Mouse (Mus musculus) layer of hippocampus, postnatal 10 days (tissue): Measurements from ENCODE around the gene Ric1. TPM values are rescaled to one million over a fixed set of nuclear protein-coding genes. Genes with fewer than 3 reads are reported as not detected.

Experiments used
- DNase-seq, 2 experiments: peaks; one replicate each; pipeline ENCODE4 v3.0.0; 2021; ENCODE audit warnings: low spot score in 2 of 2
- long read RNA-seq: library from polyadenylated mRNA; stranded (forward); transcript quantifications from one replicate; pipeline ENCODE4 v2.0.0, GENCODE M21; 2023
- total RNA-seq, 2 experiments: library from RNA; stranded (reverse); gene quantifications; 2 replicates each; pipeline ENCODE4 v1.2.3; 2021

Ric1 gene
- total RNA-seq, result 10 to 100 TPM; 44.0 to 49.7 TPM
- long read RNA-seq, full-length matches to known transcripts, result 1 of 3 reads
- long read RNA-seq, partial matches to known transcripts, result 1 of 3 reads
- long read RNA-seq, other reads (novel, unspliced or antisense), result 1 of 3 reads

DNA sequence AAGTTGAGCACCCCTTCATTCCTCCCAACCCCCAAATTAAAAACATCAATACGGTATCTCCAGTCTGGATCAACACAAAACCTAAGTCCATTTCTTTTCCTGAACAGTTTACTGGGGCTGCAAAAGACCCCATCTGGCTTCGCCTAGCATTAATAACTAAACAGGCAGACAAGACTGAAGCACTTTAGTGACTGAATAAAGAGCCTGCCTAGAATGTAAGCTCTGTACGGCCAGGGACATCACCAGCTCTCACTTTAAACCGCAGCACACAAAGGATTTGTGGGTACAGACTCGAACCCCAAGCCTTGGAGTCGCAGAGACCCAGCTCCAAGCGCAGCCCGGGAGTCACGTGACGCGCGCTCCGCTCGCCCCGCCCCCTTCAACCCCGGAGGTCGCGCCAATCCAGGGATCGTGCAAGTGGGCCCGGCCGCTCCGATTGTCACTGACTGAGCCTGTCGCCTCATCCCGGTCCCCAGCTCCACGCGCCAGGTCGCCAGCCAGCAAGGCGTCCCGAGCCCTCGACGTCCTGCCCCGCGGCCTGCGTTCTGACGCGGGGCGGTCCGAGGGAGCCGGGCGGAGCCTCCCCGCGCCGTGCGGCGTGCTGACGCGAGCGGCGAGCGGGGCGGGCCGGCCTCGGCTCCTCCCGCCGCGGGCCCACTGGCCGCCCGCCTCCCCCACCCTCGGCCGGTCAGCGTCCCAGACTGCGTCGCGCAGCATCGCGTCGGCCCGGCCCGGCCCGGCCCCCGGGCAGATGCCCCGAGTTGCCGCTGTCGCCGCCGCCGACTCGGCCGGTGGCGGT is at the start of gene Ric1:
TSS of gene Ric1 (plus strand) at position 646 of the 799 bp plus-strand sequence.
- DNase-seq, result peak; percentile 88 to 89

DNA sequence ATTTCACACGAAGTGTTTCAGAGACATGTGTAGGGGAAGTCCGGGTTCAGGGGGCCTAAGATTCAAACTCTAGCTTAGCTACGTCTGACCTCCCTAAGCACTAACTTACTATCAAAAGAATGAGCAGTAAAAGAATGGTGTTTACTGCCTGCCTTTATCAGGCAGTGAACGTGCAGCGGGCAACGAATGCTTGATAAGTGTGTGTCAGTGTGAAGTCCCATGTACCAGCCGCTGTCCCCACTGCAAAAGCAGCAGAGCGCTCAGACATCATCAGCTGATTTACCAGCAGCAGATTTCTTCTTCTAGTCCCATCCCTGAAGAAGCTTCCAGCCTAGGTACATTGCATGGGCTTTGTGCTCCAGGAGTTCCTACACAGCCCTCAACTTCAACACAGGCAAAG is 49.7 kb upstream of the Ric1 start:
- no peak for DNase-seq

DNA sequence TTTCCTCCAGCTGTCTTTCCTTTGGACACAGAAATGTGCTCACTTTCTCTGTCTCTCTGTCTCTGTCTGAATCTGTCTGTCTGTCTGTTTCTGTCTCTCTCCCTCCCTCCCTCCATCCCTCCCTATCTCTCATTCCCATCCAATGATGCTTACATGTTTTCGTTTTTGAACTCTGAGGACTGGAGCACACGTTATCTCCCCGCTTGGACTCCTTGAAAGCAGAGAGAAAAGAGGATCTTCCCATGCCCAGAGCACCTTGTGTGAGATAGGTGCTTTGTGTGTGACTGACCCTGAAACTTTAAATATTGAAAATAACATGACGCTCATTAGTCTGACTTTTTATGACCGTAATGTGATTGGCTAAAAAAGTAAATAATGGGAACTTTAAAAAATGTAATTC is 49.1 kb upstream of the Ric1 start:
- no peak for DNase-seq

DNA sequence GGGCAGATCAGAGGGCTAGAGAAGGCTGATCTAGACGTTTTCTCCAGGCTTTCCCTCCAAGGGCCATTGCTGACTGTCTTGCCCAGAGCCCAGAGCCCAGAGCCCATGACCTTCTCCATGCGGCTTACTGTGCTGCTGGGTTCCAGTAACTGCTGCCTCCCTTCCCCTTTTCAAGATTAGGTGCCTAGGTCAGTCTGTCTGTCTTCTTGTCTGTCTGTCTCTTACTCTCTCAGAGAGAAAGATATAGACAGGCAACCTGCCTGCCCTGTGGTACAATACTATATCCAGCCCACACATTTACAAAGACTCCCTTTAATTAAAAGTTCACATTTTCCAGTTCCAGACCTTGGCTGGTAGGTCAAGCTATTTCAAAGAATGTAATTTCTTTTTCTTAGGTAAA is 47.3 kb upstream of the Ric1 start:
- DNase-seq, result no peak

DNA sequence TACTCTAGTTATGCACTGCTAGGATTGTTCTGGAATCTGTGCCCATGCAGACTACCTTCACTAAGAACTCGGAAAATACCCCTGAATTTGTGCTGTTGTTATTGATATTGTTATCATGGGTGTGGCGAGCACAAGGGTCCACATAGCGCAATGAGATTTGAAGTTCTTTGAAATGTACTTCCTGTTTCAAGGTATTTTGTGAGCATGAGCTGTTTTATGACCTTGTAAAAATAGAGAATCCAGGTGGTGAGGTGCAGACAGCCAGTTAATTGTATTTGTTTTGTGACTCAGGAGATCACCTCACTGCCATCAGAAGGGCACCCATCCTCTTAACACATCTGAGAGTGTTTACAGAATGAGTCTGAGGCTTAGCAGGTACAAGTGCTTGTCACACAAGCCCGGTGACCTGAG is 46.9 kb upstream of the Ric1 start:
- DNase-seq, result no peak

DNA sequence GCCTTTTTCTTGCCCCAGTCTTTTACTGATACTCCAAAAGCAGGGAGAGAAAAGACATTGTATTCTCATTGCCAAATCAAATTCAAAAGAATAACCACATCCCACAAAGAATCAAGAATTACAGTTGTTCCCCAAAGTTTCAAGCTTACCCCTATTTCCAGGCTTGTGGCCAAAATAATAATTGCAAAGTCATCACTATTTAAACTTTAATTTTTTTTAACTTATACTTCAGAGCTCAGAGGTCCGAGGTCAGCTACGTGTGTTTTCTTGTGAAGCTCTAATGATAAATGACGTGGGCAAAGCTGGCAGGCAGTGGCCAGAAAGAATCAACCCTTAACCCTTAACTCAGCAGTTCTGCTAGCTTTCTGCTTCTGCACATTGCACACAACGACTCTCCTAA is 43.5 kb upstream of the Ric1 start:
- DNase-seq, result no peak

DNA sequence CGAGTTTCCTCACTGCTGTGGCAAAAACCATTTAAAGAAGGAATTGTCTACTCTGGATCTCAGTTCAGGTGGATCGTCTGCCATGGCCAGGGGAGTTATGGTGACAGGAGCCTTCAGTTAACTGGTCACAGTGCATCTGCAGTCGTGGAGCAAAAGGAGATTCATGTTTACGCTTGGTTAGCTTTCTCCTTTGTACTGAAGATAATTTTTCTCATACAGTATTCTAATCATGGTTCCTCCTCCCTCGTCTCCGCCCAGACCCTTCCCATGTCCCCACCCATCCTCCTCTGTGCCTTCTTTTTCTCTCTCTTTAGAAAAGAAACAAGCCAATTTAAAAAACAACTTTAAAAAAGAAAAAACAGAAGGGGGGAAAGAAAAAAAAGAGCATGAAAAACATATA is 40.5 kb upstream of the Ric1 start:
- no peak for DNase-seq

DNA sequence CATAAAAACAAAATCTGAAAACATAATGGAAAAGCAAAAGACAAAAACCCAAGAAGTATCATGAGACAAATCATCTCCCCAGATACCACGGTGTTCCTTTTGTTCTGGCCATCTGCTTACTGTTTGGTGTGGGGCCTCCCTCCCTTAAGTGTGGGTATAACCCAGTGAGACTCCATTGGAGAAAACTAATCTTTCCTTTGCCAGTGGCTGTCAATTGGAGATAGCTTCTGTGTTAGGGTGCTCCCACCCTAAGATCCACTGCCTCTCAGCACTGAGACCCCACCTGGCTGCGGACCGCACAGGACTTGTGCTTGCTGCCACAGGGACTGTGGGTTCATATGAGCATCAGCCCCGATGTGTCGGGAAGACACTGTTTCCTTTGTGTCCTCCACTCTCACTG is 39.9 kb upstream of the Ric1 start:
- no peak for DNase-seq

DNA sequence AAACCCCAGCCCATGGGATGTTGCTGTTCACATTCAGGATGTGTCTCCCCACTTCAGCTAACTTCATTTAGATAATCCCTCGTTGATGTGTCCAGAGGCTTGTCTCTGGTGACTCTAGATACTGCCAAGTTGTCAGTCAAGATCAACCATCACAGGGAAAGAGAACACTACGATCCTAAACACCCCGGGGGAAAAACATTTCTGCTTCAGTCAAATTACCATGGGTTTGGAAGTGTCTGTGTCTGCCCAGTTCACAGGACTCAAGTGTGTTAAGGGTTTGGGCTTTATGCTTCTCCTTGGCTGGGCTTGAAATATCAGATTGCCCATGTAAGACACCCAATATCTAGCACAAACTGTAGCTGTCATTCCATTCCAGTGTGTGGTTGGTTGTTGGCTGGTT is 39.4 kb upstream of the Ric1 start:
- DNase-seq, result no peak

DNA sequence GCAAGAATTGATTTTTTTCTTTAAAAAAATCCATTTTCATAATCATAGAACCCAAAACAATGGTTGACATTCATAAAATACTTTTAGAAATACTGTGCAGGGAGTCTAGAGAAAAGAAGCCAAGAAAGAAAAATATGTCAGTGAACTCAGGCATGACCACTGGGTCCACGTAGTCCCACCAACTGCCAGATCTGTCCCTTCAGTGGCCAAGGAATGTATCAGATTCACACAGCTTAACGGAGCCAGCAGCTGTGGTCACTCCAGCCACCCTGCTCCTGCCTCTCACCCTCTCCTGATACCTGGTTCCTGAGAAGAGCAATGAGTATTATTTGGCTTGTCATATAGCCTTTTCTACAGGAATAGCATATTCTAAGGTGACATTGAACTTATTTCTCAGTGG is 38.7 kb upstream of the Ric1 start:
- no peak for DNase-seq

DNA sequence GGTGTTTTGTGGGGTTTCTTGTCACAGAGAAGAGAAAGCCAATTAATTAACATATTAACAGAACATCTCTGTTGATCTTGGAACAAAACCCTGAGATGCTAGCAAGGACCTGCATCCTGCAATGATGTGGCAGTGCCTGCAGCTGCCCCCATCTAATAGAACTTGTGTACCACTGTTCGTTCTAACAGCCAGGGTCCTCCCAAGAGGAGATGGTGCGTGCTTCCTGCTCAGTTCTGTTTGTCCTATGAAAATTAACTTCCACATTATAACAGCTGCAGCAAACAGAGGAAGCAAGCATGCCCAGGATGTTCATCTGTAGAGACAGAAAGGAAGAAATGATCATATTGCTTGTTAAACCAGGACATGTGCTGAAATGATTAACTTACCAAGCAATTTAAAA is 37.5 kb upstream of the Ric1 start:
- no peak for DNase-seq

DNA sequence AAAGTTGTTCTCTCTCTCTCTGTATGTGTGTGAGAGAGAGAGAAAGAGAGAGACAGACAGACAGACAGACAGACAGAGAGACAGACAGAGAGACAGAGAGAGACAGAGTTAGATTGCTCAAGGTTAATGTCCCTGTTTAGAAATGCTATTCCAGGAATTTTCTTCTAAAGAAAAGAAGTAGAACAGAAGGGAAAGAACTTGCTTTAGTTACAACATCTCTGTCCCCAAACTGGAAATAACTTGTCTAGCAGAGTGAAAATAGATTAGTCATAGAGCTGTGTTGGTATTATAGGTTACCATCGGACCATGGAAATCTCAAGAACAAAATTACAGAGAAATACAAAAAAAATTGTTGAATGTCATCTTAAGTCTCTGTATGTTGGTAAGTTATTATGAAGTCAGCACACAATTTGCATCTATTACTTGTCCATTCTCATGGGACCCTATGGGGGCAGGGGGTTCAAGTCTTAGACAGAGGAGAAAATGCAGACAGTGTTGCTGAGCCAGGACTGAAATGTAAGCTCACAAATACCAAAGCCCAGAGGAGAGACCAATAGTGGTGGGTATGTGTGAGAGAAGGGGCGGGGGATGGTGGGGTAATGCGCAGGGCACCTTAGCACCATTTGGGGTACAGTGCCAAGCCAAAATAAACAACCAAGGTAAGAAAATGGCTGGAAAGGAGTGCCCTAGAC is 36.7 kb upstream of the Ric1 start:
- no peak for DNase-seq

DNA sequence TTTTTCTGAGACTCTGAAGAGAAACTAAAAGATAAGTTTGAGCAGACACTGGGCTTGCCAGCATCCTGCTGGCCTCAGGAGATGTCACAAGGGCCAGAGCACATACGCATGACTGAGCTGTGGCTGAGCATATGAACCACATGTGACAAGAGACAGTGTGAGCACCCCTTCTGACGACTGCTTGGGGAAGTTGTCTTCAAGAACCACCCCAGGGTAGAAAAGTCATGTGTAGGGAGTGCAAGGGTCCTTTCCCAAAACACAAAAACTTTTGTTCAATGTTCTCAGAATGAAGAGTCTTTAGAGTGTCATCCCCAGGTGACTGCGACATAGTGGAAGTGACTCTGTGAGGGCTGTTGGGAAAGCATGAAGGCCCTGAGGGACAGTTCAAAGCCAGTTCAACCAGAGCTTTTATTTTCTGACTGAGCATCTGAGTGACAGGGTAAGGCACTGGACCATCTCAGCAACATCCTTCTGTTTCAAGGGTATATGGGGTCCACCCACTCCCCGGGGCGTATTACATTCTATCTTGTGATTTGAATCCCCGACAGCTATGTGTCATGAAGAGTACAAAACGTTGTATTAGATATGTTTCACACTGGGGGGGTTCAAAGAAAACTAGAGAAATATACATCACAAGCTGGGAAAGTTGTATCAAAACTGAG is 35.4 kb upstream of the Ric1 start:
- no peak for DNase-seq

DNA sequence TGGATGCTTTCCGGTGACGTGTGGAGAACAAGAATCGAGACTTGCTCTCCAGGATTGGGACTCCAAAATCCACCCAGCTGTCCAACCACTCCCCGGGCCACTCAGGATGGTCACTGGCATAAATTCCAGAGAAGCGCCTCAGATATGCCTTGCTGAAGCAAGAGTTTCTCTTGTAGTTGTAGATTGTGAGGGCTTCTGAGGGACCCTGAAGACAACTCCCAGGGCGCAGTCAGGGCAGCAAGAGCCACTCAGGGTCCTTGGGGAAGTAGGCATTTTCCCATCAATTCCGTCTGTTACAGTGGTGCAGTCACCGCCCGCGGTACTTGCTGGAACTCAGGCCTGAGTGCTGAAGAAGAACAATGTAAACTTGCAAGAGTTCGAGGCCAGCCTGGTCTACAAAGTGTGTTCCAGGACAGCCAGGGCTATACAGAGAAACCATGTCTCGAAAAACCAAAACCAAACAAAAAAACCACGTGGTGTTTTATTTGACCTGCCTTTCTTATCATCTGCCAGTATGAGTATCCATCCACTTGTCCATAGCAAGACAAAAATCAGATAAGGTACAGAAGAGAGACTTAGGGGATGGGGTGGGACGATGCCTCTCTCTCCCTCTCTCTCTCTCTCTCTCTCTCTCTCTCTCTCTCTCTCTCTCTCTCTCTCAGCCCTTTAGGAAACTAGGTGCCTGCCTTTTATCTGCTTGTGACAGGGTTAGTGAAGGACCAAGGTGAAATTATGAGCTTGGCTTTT is 34.6 kb upstream of the Ric1 start:
- DNase-seq, result no peak

DNA sequence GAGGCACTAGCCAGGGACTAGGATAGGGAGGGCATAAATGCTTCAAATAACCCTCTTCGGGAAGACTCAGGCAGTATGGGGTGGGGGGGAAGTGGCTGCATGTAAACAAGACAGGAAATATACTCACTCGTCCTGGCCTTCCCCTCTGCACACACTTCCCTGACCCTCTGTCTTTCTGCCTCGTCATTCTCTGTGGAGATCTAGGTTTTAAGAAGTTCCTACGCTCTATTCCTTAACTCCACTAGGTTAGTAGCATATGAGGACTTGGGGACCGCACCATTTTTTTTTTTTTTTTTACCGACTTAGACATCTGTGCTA is 34.0 kb upstream of the Ric1 start:
- DNase-seq, result no peak

DNA sequence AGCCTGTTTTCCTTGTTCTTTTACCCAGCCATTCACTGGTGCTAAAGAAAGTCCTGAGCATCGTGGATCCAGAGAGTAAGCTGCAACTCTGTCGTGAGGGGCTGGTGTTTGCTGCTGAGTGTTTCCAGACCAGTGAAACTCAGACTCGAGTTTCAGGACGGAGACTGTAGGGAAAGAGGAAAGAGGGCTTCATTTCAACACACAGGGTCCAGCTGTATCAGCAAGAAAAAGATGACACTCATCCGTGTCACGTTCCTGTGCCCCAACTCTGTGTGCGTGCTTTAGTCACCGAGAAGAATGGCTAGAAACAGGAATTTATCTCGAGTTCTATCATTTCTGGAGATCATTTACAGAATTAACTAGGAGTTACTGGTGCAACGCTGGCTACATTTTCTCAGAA is 33.7 kb upstream of the Ric1 start:
- DNase-seq, result no peak

DNA sequence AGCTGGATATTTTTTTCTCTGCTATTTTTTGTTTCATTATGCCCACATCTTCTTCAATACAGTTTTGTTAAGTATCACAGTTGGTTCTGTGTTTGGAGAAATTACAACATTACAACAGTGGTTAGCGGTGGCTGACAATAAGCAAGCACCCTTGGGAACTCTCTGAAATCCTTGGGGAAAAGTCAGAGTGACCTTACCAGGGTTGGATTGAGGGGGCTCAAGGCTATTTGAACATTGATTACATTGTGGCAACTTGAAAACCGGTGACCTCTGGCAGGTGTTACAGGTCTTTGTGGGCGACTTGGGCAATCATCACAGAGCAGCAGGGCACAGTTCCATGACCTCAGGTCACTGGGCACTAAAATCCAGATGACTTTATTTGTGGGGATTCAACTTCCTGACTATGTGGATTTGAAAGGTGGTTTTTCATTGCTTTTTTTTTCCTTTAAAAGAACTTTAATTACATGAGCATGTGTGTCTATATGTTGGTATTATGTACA is 32.2 kb upstream of the Ric1 start:
- DNase-seq, result no peak

DNA sequence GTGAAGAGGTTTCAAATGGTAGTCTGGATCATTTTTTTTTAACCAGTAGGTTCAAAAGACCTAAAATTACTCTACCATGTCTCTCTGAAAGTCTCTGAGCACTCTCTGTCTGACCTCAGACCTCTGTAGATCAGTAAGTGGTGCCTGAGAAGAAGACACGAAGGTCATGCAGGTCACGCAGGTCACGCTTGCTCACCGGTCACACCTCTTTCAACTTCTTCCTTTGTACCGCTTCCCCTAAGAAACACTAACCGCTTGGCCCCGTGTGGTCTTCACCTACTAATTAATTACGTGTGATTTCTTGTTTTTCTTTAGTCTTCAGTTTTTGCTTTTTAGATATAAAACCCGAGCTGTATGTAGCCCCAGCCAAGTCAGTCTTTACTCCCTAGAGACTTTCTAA is 30.6 kb upstream of the Ric1 start:
- DNase-seq, result no peak

DNA sequence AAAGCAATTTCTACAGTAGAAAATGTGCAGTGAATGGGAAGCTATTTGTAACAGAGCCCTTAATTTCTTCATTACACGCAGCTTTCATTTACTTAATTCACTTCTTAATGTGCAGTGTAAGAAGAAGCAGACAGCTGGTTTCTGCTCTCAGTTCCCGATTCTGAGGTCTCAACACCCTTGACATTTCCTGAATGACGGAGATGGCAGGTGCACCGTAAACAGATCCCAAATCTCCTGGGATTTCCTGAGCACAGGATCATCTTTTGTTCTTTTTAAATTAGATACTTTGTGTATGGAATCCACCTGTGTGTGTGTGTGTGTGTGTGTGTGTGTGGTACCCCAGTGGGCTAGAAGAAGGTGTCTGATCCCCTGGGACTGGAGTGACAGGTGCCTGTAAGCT is 27.6 kb upstream of the Ric1 start:
- no peak for DNase-seq

DNA sequence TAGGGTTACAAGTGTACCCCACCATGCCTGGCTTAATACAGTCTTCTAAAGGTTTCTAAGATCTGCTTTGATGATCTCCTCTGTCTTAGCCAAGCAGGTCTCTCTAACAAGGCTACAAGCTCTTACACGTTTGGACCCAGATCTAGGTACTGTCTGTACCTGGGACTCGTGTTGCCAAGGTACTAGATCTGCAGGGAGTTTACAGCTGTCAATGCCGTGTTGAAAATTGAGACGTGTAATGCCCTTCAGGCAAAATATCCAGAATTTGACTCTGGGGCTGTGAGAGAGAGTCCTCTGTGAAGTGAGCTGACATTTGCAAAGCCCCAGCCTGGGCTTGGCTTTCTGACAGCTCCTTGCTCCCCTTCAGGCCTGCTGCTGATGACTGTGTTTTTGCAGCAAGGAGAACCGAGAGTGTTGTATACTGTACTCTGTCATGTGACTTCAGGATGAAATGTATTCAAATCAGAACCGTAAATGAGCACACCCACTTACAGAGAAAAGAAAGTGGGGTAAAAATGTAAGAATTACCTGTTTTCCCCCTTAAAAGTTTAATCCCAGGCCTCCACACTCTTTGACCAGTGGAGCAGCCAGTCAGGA is 26.0 kb upstream of the Ric1 start:
- no peak for DNase-seq
